Mouse (Mus musculus): ENCODE measurements at regions not wholly inside any gene's neighbourhood (a gene's known extent, or its start where the extent isn't known, plus 50 kb on each side); places are given as distances from the start of the nearest gene placed in this dataset.

GRCm38 (mm10) chr1:144406387-144407383 lies 157.6 kb upstream of the Rgs1 start:
- H3K4me3 ChIP-seq (ENCODE audit: low read depth, low read length): no peak overlapping the region
- peak; percentile 92 for ATAC-seq (ENCODE audit: extremely low read depth, insufficient number of reproducible peaks, low FRiP score, poor library complexity, severe bottlenecking)
- no peaks in the 10 kb centered on the region for H3K27me3 ChIP-seq (ENCODE audit: insufficient read depth, low read length)
- H3K4me1 ChIP-seq (ENCODE audit: insufficient read depth, low read depth, low read length): no peaks in the 10 kb centered on the region
- DNase-seq (ENCODE audit: low spot score): peak; percentile 64
- H3K36me3 ChIP-seq (replicated peaks): no peaks in the 10 kb centered on the region
- H3K9me3 ChIP-seq (replicated peaks): no peaks in the 10 kb centered on the region
- TF ChIP-seq GATA1 (IDR thresholded peaks at IDR 0.05; ENCODE audit: borderline replicate concordance, low read length) (no peak), CTCF (IDR thresholded peaks at IDR 0.05; ENCODE audit: low read depth, low read length) (peak; percentile 90), POLR2AphosphoS5 (IDR thresholded peaks at IDR 0.05; ENCODE audit: insufficient replicate concordance, low read depth, low read length) (no peak), TAL1 (conservative IDR thresholded peaks at IDR 0.05; ENCODE audit: low read depth, low read length) (no peak), GATA2 (IDR thresholded peaks at IDR 0.05; ENCODE audit: borderline replicate concordance, low read depth, low read length) (no peak)

- TF ChIP-seq POLR2AphosphoS5 (IDR thresholded peaks at IDR 0.05; ENCODE audit: insufficient replicate concordance, low read depth, low read length) (no peak), GATA1 (IDR thresholded peaks at IDR 0.05; ENCODE audit: borderline replicate concordance, low read length) (no peak), CTCF (IDR thresholded peaks at IDR 0.05; ENCODE audit: low read depth, low read length) (no peak), GATA2 (IDR thresholded peaks at IDR 0.05; ENCODE audit: borderline replicate concordance, low read depth, low read length) (no peak), TAL1 (conservative IDR thresholded peaks at IDR 0.05; ENCODE audit: low read depth, low read length) (no peak)
- no peaks in the 10 kb centered on the region for H3K9me3 ChIP-seq (replicated peaks)
- H3K36me3 ChIP-seq (replicated peaks): no peaks in the 10 kb centered on the region
- no peaks in the 10 kb centered on the region for H3K4me1 ChIP-seq (ENCODE audit: insufficient read depth, low read depth, low read length)
- H3K27me3 ChIP-seq (ENCODE audit: insufficient read depth, low read length): no peaks in the 10 kb centered on the region
- no peak overlapping the region for H3K4me3 ChIP-seq (ENCODE audit: low read depth, low read length)
- no peak for ATAC-seq (ENCODE audit: extremely low read depth, insufficient number of reproducible peaks, low FRiP score, poor library complexity, severe bottlenecking)
- no peak for DNase-seq (ENCODE audit: low spot score)
These were observed 156.7 kb upstream of the Rgs1 start for GRCm38 (mm10) chr1:144405724-144406123.

- no peak overlapping the region for H3K4me3 ChIP-seq (ENCODE audit: low read depth, low read length)
- no peaks in the 10 kb centered on the region for H3K36me3 ChIP-seq (replicated peaks)
- H3K4me1 ChIP-seq (ENCODE audit: insufficient read depth, low read depth, low read length): no peaks in the 10 kb centered on the region
- TF ChIP-seq GATA1 (IDR thresholded peaks at IDR 0.05; ENCODE audit: borderline replicate concordance, low read length): no peak
- no peak for TF ChIP-seq TAL1 (conservative IDR thresholded peaks at IDR 0.05; ENCODE audit: low read depth, low read length)
- TF ChIP-seq CTCF (IDR thresholded peaks at IDR 0.05; ENCODE audit: low read depth, low read length): no peak
- no peak for TF ChIP-seq POLR2AphosphoS5 (IDR thresholded peaks at IDR 0.05; ENCODE audit: insufficient replicate concordance, low read depth, low read length)
- TF ChIP-seq GATA2 (IDR thresholded peaks at IDR 0.05; ENCODE audit: borderline replicate concordance, low read depth, low read length): no peak
- H3K27me3 ChIP-seq (ENCODE audit: insufficient read depth, low read length): no peaks in the 10 kb centered on the region
- ATAC-seq (ENCODE audit: extremely low read depth, insufficient number of reproducible peaks, low FRiP score, poor library complexity, severe bottlenecking) (no peak), DNase-seq (ENCODE audit: low spot score) (no peak)
- no peaks in the 10 kb centered on the region for H3K9me3 ChIP-seq (replicated peaks)
These were observed 156.0 kb upstream of the Rgs1 start for GRCm38 (mm10) chr1:144405031-144405430.

GRCm38 (mm10) chr1:144379991-144380594 lies 131.1 kb upstream of the Rgs1 start:
- Histone ChIP-seq H3K27me3 (ENCODE audit: insufficient read depth, low read length) (no peaks in the 10 kb centered on the region), H3K36me3 (replicated peaks) (no peaks in the 10 kb centered on the region), H3K4me3 (ENCODE audit: low read depth, low read length) (no peak overlapping the region), H3K4me1 (ENCODE audit: insufficient read depth, low read depth, low read length) (no peaks in the 10 kb centered on the region), H3K9me3 (replicated peaks) (no peaks in the 10 kb centered on the region)
- TF ChIP-seq TAL1 (conservative IDR thresholded peaks at IDR 0.05; ENCODE audit: low read depth, low read length) (no peak), GATA2 (IDR thresholded peaks at IDR 0.05; ENCODE audit: borderline replicate concordance, low read depth, low read length) (no peak), CTCF (IDR thresholded peaks at IDR 0.05; ENCODE audit: low read depth, low read length) (no peak)
- DNase-seq (ENCODE audit: low spot score): peak; percentile 3
- ATAC-seq (ENCODE audit: extremely low read depth, insufficient number of reproducible peaks, low FRiP score, poor library complexity, severe bottlenecking): no peak

- ATAC-seq (ENCODE audit: extremely low read depth, insufficient number of reproducible peaks, low FRiP score, poor library complexity, severe bottlenecking): no peak
- TF ChIP-seq CTCF (IDR thresholded peaks at IDR 0.05; ENCODE audit: low read depth, low read length): no peak
- TF ChIP-seq GATA2 (IDR thresholded peaks at IDR 0.05; ENCODE audit: borderline replicate concordance, low read depth, low read length): no peak
- no peak for TF ChIP-seq GATA1 (IDR thresholded peaks at IDR 0.05; ENCODE audit: borderline replicate concordance, low read length)
- TF ChIP-seq POLR2AphosphoS5 (IDR thresholded peaks at IDR 0.05; ENCODE audit: insufficient replicate concordance, low read depth, low read length): no peak
- no peak for TF ChIP-seq TAL1 (conservative IDR thresholded peaks at IDR 0.05; ENCODE audit: low read depth, low read length)
These were observed 125.1 kb upstream of the Rgs1 start for GRCm38 (mm10) chr1:144374121-144374520.

GRCm38 (mm10) chr1:144367492-144367891 lies 118.5 kb upstream of the Rgs1 start:
- DNase-seq (ENCODE audit: low spot score) (no peak), ATAC-seq (ENCODE audit: extremely low read depth, insufficient number of reproducible peaks, low FRiP score, poor library complexity, severe bottlenecking) (no peak)
- Histone ChIP-seq H3K9me3 (replicated peaks) (no peaks in the 10 kb centered on the region), H3K36me3 (replicated peaks) (no peaks in the 10 kb centered on the region), H3K4me1 (ENCODE audit: insufficient read depth, low read depth, low read length) (no peaks in the 10 kb centered on the region), H3K27me3 (ENCODE audit: insufficient read depth, low read length) (no peaks in the 10 kb centered on the region), H3K4me3 (ENCODE audit: low read depth, low read length) (no peak overlapping the region)
- TF ChIP-seq GATA2 (IDR thresholded peaks at IDR 0.05; ENCODE audit: borderline replicate concordance, low read depth, low read length) (no peak), CTCF (IDR thresholded peaks at IDR 0.05; ENCODE audit: low read depth, low read length) (no peak), POLR2AphosphoS5 (IDR thresholded peaks at IDR 0.05; ENCODE audit: insufficient replicate concordance, low read depth, low read length) (no peak), TAL1 (conservative IDR thresholded peaks at IDR 0.05; ENCODE audit: low read depth, low read length) (no peak), GATA1 (IDR thresholded peaks at IDR 0.05; ENCODE audit: borderline replicate concordance, low read length) (no peak)

More at GRCm38 (mm10) chr1:144374121-144374520, 125.1 kb upstream of the Rgs1 start:
- no peak for DNase-seq (ENCODE audit: low spot score)
- H3K4me1 ChIP-seq (ENCODE audit: insufficient read depth, low read depth, low read length): no peaks in the 10 kb centered on the region
- H3K4me3 ChIP-seq (ENCODE audit: low read depth, low read length): no peak overlapping the region
- H3K27me3 ChIP-seq (ENCODE audit: insufficient read depth, low read length): no peaks in the 10 kb centered on the region
- no peaks in the 10 kb centered on the region for H3K9me3 ChIP-seq (replicated peaks)
- H3K36me3 ChIP-seq (replicated peaks): no peaks in the 10 kb centered on the region
